Mouse (Mus musculus): Measurements from ENCODE around the gene Ptpra. TPM values are rescaled to one million over a fixed set of nuclear protein-coding genes. Genes with fewer than 3 reads are reported as not detected.

The Ptpra gene
- total RNA-seq, 2 experiments from 2014 or later, result 92.2 to 106 TPM

- DNase-seq, result no peak
These were observed 107.9 kb downstream of the Ptpra start for GRCm38 (mm10) chr2:130558015-130558414.

- DNase-seq, result peak; percentile 95
These were observed 113.4 kb downstream of the Ptpra start, which contains the start of gene Mrps26 for GRCm38 (mm10) chr2:130563212-130564055. Mrps26 (plus strand) TSS chr2:130563742.

GRCm38 (mm10) chr2:130564063-130564462, 114.0 kb downstream of the Ptpra start:
- no peak for DNase-seq

GRCm38 (mm10) chr2:130564983-130565382, 114.9 kb downstream of the Ptpra start:
- no peak for DNase-seq

GRCm38 (mm10) chr2:130568921-130569320, 118.8 kb downstream of the Ptpra start:
- no peak for DNase-seq

GRCm38 (mm10) chr2:130569926-130570325, 119.8 kb downstream of the Ptpra start:
- no peak for DNase-seq

- DNase-seq, result no peak
These were observed 124.9 kb downstream of the Ptpra start for GRCm38 (mm10) chr2:130574960-130575359.

GRCm38 (mm10) chr2:130575873-130576272, 125.8 kb downstream of the Ptpra start, which contains the start of gene Oxt:
Oxt (plus strand) TSS chr2:130576173.
- no peak for DNase-seq

- peak; percentile 36 for DNase-seq
These were observed 126.5 kb downstream of the Ptpra start for GRCm38 (mm10) chr2:130576564-130576963.

- DNase-seq, result no peak
These were observed 126.9 kb downstream of the Ptpra start for GRCm38 (mm10) chr2:130577021-130577420.

GRCm38 (mm10) chr2:130577632-130578031, 127.6 kb downstream of the Ptpra start:
- DNase-seq, result peak; percentile 66

- DNase-seq, result peak; percentile 85
These were observed 128.1 kb downstream of the Ptpra start for GRCm38 (mm10) chr2:130578148-130578547.

GRCm38 (mm10) chr2:130579791-130580190, 129.7 kb downstream of the Ptpra start:
- no peak for DNase-seq

GRCm38 (mm10) chr2:130581201-130581600, 131.1 kb downstream of the Ptpra start:
- no peak for DNase-seq

GRCm38 (mm10) chr2:130582552-130582951, 132.5 kb downstream of the Ptpra start, which contains the start of gene Avp:
Avp (minus strand) TSS chr2:130582554.
- DNase-seq, result no peak

- DNase-seq, result peak; percentile 25
These were observed 134.0 kb downstream of the Ptpra start for GRCm38 (mm10) chr2:130583902-130584560.

- no peak for DNase-seq
These were observed 135.9 kb downstream of the Ptpra start for GRCm38 (mm10) chr2:130586016-130586415.

- DNase-seq, result no peak
These were observed 138.3 kb downstream of the Ptpra start for GRCm38 (mm10) chr2:130588373-130588772.

- no peak for DNase-seq
These were observed 139.1 kb downstream of the Ptpra start for GRCm38 (mm10) chr2:130589157-130589556.

GRCm38 (mm10) chr2:130589761-130590160, 139.7 kb downstream of the Ptpra start:
- no peak for DNase-seq

GRCm38 (mm10) chr2:130591016-130591415, 140.9 kb downstream of the Ptpra start:
- no peak for DNase-seq

- DNase-seq, result no peak
These were observed 145.5 kb downstream of the Ptpra start for GRCm38 (mm10) chr2:130595596-130595995.

- DNase-seq, result no peak
These were observed 147.5 kb downstream of the Ptpra start for GRCm38 (mm10) chr2:130597601-130598010.

Data from adrenal gland, postnatal 10 days (tissue).